In genomic region chr2:31470683-31471385, GRCm38 (mm10) we compare ENCODE assay signal across 8 mouse cellular contexts. TPM values are rescaled to one million over a fixed set of nuclear protein-coding genes. Genes with fewer than 3 reads are reported as not detected.
DNase-seq lines count a peak whose midpoint lies in the region; ATAC-seq and TF ChIP-seq lines count a peak whose summit lies in the region.

No protein-coding gene starts in this region.

- no peak for DNase-seq in cerebellum, adult 2 months
- DNase-seq in cerebellum, adult 11 months = no peak
- DNase-seq in embryonic facial prominence, embryonic 14.5 days (ENCODE audit: low spot score) = no peak
- DNase-seq in embryo, embryonic 9.5 days (ENCODE audit: extremely low spot score) = no peak
- no peak for DNase-seq in cerebellum, postnatal 25 days

- H3K4me1 ChIP-seq in cerebellum, adult 2 months (ENCODE audit: control insufficient read depth, insufficient read depth, low read length) = 0 out of 2 replicates have a peak, but pooled peaks cover 4% of the 10 kb centered on the region
- peaks cover 8% of the 10 kb centered on the region; the same call in 1 of the 2 replicates for H3K4me1 ChIP-seq in embryonic facial prominence, embryonic 14.5 days (ENCODE audit: control insufficient read depth, insufficient read depth, low read length)
- peaks cover 11% of the 10 kb centered on the region for H3K4me1 ChIP-seq in hindbrain, embryonic 16.5 days (ENCODE audit: control insufficient read depth, insufficient read depth, low read depth, low read length)
- H3K4me1 ChIP-seq in liver, embryonic 12.5 days = peaks cover 24% of the 10 kb centered on the region

- H3K27me3 ChIP-seq in cerebellum, adult 2 months (ENCODE audit: control insufficient read depth, insufficient read depth, low read length) = no peaks in the 10 kb centered on the region
- peaks cover 9% of the 10 kb centered on the region; the same call in 1 of the 2 replicates for H3K27me3 ChIP-seq in embryonic facial prominence, embryonic 14.5 days (replicated peaks; ENCODE audit: control insufficient read depth, insufficient read depth, low read length)
- peaks cover 26% of the 10 kb centered on the region for H3K27me3 ChIP-seq in hindbrain, embryonic 16.5 days (replicated peaks; ENCODE audit: control insufficient read depth, insufficient read depth, low read length)
- peaks cover 35% of the 10 kb centered on the region for H3K27me3 ChIP-seq in liver, embryonic 12.5 days (replicated peaks)
- no peaks in the 10 kb centered on the region for H3K27me3 ChIP-seq in myocyte (ENCODE audit: control insufficient read depth, insufficient read depth, insufficient read length)

- 12% methylated on average over 19 of the region's 19 CpGs for WGBS in cerebellum, adult 2 months
- WGBS in embryonic facial prominence, embryonic 14.5 days = 6% methylated on average over 17 of the region's 19 CpGs
- 9% methylated on average over 17 of the region's 19 CpGs for WGBS in hindbrain, embryonic 16.5 days
- WGBS in liver, embryonic 12.5 days (ENCODE audit: insufficient replicate concordance) = 12% methylated on average over 19 of the region's 19 CpGs

- peak; percentile 50 for ATAC-seq in embryonic facial prominence, embryonic 14.5 days (ENCODE audit: low read depth)
- no peak; the same call in 1 of the 2 replicates for ATAC-seq in hindbrain, embryonic 16.5 days
- peak; percentile 4; the same call in 1 of the 2 replicates for ATAC-seq in liver, embryonic 12.5 days

- TF ChIP-seq CTCF in cerebellum, adult 2 months (IDR thresholded peaks at IDR 0.05; ENCODE audit: borderline replicate concordance, insufficient read depth, low read depth, low read length) = no peak

- no peaks in the 10 kb centered on the region for H3K36me3 ChIP-seq in embryonic facial prominence, embryonic 14.5 days (ENCODE audit: control insufficient read depth, insufficient read depth, low read length)
- H3K36me3 ChIP-seq in hindbrain, embryonic 16.5 days (ENCODE audit: control insufficient read depth, insufficient read depth, low read length) = no peaks in the 10 kb centered on the region
- no peaks in the 10 kb centered on the region; the same call in 1 of the 2 replicates for H3K36me3 ChIP-seq in liver, embryonic 12.5 days
- no peaks in the 10 kb centered on the region for H3K36me3 ChIP-seq in myocyte (ENCODE audit: control insufficient read depth, insufficient read depth)

- no peak for TF ChIP-seq POLR2A in cerebellum, adult 2 months (IDR thresholded peaks at IDR 0.05; ENCODE audit: borderline replicate concordance, insufficient read depth, low read length)
- peak; percentile 46 for TF ChIP-seq POLR2A in myocyte (IDR thresholded peaks at IDR 0.05; ENCODE audit: insufficient read length, low read depth)

- peak overlapping the region; percentile 79 for H3K4me2 ChIP-seq in embryonic facial prominence, embryonic 14.5 days (ENCODE audit: low read depth, low read length)
- H3K4me2 ChIP-seq in hindbrain, embryonic 16.5 days (ENCODE audit: low read length) = peak overlapping the region; percentile 97
- H3K4me2 ChIP-seq in liver, embryonic 12.5 days = peak overlapping the region; percentile 83
- H3K4me2 ChIP-seq in myocyte (ENCODE audit: low read depth) = peak overlapping the region; percentile 97

- peak overlapping the region; percentile 47 for H3K9ac ChIP-seq in embryonic facial prominence, embryonic 14.5 days (ENCODE audit: low read depth, low read length)
- peak overlapping the region; percentile 63 for H3K9ac ChIP-seq in hindbrain, embryonic 16.5 days (ENCODE audit: low read depth, low read length)
- peak overlapping the region; percentile 61 for H3K9ac ChIP-seq in liver, embryonic 12.5 days

- no peaks in the 10 kb centered on the region; the same call in 1 of the 2 replicates for H3K9me3 ChIP-seq in embryonic facial prominence, embryonic 14.5 days (ENCODE audit: control insufficient read depth, low read length)
- no peaks in the 10 kb centered on the region for H3K9me3 ChIP-seq in hindbrain, embryonic 16.5 days (ENCODE audit: control insufficient read depth, low read length)
- H3K9me3 ChIP-seq in liver, embryonic 12.5 days (replicated peaks) = no peaks in the 10 kb centered on the region

- H3K27ac ChIP-seq in cerebellum, adult 2 months (ENCODE audit: insufficient read depth, low read length) = no peak overlapping the region
- no peak overlapping the region for H3K27ac ChIP-seq in embryonic facial prominence, embryonic 14.5 days (replicated peaks; ENCODE audit: low read depth, low read length)
- H3K27ac ChIP-seq in hindbrain, embryonic 16.5 days (ENCODE audit: low read depth, low read length) = no peak overlapping the region
- H3K27ac ChIP-seq in liver, embryonic 12.5 days = 0 out of 2 replicates have a peak overlapping the region, but pooled peaks have one; percentile 40

- H3K4me3 ChIP-seq in cerebellum, adult 2 months (replicated peaks; ENCODE audit: insufficient read depth, low read depth, low read length) = peak overlapping the region; percentile 9
- H3K4me3 ChIP-seq in embryonic facial prominence, embryonic 14.5 days (ENCODE audit: low read depth, low read length) = peak overlapping the region; percentile 41
- H3K4me3 ChIP-seq in hindbrain, embryonic 16.5 days (ENCODE audit: low read length) = peak overlapping the region; percentile 50
- peak overlapping the region; percentile 57 for H3K4me3 ChIP-seq in liver, embryonic 12.5 days
- peak overlapping the region; percentile 40 for H3K4me3 ChIP-seq in myocyte

- H3ac ChIP-seq in myocyte (ENCODE audit: control insufficient read depth, insufficient read length) = peak overlapping the region; percentile 21

- no peaks in the 10 kb centered on the region for H3K79me2 ChIP-seq in myocyte (ENCODE audit: control insufficient read depth, insufficient read depth)

TF ChIP-seq in myocyte, 11 proteins besides CTCF, POLR2A, EP300 and RAD21:
- TF ChIP-seq MYOG (IDR thresholded peaks at IDR 0.05; ENCODE audit: control insufficient read depth in 1 of 3, insufficient read depth in 1 of 3, insufficient read length in 2 of 3, low read depth in 2 of 3) = no peak
- TF ChIP-seq E2F4 (IDR thresholded peaks at IDR 0.05; ENCODE audit: insufficient read depth) = no peak
- no peak for TF ChIP-seq CEBPB (IDR thresholded peaks at IDR 0.05; ENCODE audit: insufficient read depth, poor library complexity, severe bottlenecking)
- TF ChIP-seq MYOD1 (IDR thresholded peaks at IDR 0.05; ENCODE audit: control insufficient read depth in 1 of 3, insufficient read length in 2 of 3, low read depth in 2 of 3) = no peak
- TF ChIP-seq TCF3 (IDR thresholded peaks at IDR 0.05; ENCODE audit: insufficient read length, low read depth) = no peak
- TF ChIP-seq USF1 (IDR thresholded peaks at IDR 0.05; ENCODE audit: low read depth) = no peak
- no peak for TF ChIP-seq REST (IDR thresholded peaks at IDR 0.05; ENCODE audit: insufficient read depth, insufficient read length)
- TF ChIP-seq MAX (IDR thresholded peaks at IDR 0.05; ENCODE audit: low read depth) = no peak
- no peak for TF ChIP-seq SRF (IDR thresholded peaks at IDR 0.05; ENCODE audit: control insufficient read depth, insufficient read length, low read depth)
- TF ChIP-seq TCF12 (IDR thresholded peaks at IDR 0.05; ENCODE audit: insufficient read depth, poor library complexity, severe bottlenecking) = no peak
- TF ChIP-seq POLR2AphosphoS2 (IDR thresholded peaks at IDR 0.05; ENCODE audit: insufficient read length, low read depth) = no peak

RNA-seq across cellular contexts. Expression of gene Ass1, which starts 0.8 kb away (rescaled TPM):
- 27.4 and 29.9 TPM in 2 replicates for polyA plus RNA-seq in cerebellum, adult 2 months (2012; rRNA removed)
- 24.1 and 25.4 TPM in 2 replicates for polyA plus RNA-seq in embryonic facial prominence, embryonic 14.5 days (2014; fragmentation: Nextera tagmentation; extraction: Ambion mirVana)
- polyA plus RNA-seq in hindbrain, embryonic 16.5 days (2015; fragmentation: Nextera tagmentation; extraction: Ambion mirVana) = 13.0 and 16.1 TPM in 2 replicates
- 58.9 and 59.9 TPM in 2 replicates for polyA plus RNA-seq in liver, embryonic 12.5 days (2016; fragmentation: Nextera tagmentation; extraction: Ambion mirVana)
- polyA plus RNA-seq in myocyte (2012; fragmentation: generic; extraction: Trizol) = 71.5 TPM
